Mouse (Mus musculus) brain, embryonic 18.5 days (tissue): Measurements from ENCODE around the gene Btbd16.

Experiments used
- DNase-seq: peaks from one replicate; pipeline ENCODE4 v3.0.0-alpha.2; 2012; ENCODE audit warnings: low read depth, low spot score

Btbd16 gene

GRCm38 (mm10) chr7:130770707-130771106, 3.2 kb upstream of the Btbd16 start:
- peak; percentile 42 for DNase-seq

GRCm38 (mm10) chr7:130773171-130773830, 568 bp upstream of the Btbd16 start:
- DNase-seq, result no peak

- DNase-seq, result no peak
These were observed 7.1 kb downstream of the Btbd16 start for GRCm38 (mm10) chr7:130780866-130781419.

GRCm38 (mm10) chr7:130782501-130783050, 8.7 kb downstream of the Btbd16 start:
- DNase-seq, result no peak

GRCm38 (mm10) chr7:130785923-130786575, 12.2 kb downstream of the Btbd16 start:
- DNase-seq, result no peak

- no peak for DNase-seq
These were observed 12.8 kb downstream of the Btbd16 start for GRCm38 (mm10) chr7:130786708-130787107.

- DNase-seq, result no peak
These were observed 13.7 kb downstream of the Btbd16 start for GRCm38 (mm10) chr7:130787537-130787936.

- no peak for DNase-seq
These were observed 15.1 kb downstream of the Btbd16 start for GRCm38 (mm10) chr7:130788950-130789349.

GRCm38 (mm10) chr7:130789456-130789855, 15.6 kb downstream of the Btbd16 start:
- no peak for DNase-seq

- DNase-seq, result no peak
These were observed 19.8 kb downstream of the Btbd16 start for GRCm38 (mm10) chr7:130793671-130794070.

GRCm38 (mm10) chr7:130796786-130797185, 22.9 kb downstream of the Btbd16 start:
- no peak for DNase-seq

- no peak for DNase-seq
These were observed 23.7 kb downstream of the Btbd16 start for GRCm38 (mm10) chr7:130797524-130797923.

GRCm38 (mm10) chr7:130799418-130799817, 25.5 kb downstream of the Btbd16 start:
- no peak for DNase-seq

GRCm38 (mm10) chr7:130800681-130801080, 26.8 kb downstream of the Btbd16 start:
- no peak for DNase-seq

- no peak for DNase-seq
These were observed 27.9 kb downstream of the Btbd16 start for GRCm38 (mm10) chr7:130801811-130802210.

- no peak for DNase-seq
These were observed 29.5 kb downstream of the Btbd16 start for GRCm38 (mm10) chr7:130803251-130803825.

GRCm38 (mm10) chr7:130804991-130805390, 31.1 kb downstream of the Btbd16 start:
- DNase-seq, result no peak

- no peak for DNase-seq
These were observed 33.9 kb downstream of the Btbd16 start for GRCm38 (mm10) chr7:130807749-130808148.

GRCm38 (mm10) chr7:130808694-130809093, 34.8 kb downstream of the Btbd16 start:
- DNase-seq, result no peak

GRCm38 (mm10) chr7:130810238-130810637, 36.4 kb downstream of the Btbd16 start:
- no peak for DNase-seq

GRCm38 (mm10) chr7:130812407-130812806, 38.5 kb downstream of the Btbd16 start:
- no peak for DNase-seq

GRCm38 (mm10) chr7:130815601-130816000, 41.7 kb downstream of the Btbd16 start:
- DNase-seq, result no peak
